Mouse (Mus musculus) neural tube, embryonic 15.5 days (tissue): ENCODE data around the gene Ptpn12. TPM values are rescaled to one million over a fixed set of nuclear protein-coding genes. Genes with fewer than 3 reads are reported as not detected.

Experiments
- ATAC-seq: fragments of 200-750 bp; cut with Nextera tagmentation; 2 replicates; pipeline ENCODE4 v1.8.0; 2017; ENCODE audit warnings: mild to moderate bottlenecking, moderate TSS enrichment, moderate library complexity; ENCODE audit not compliant: low FRiP score
- H3K27ac ChIP-seq: fragments of 300-500 bp; sonication (generic); replicated peaks from 2 replicates; pipeline ENCODE4 v1.5.1; 2015; ENCODE audit warnings: mild to moderate bottlenecking, inconsistent platforms
- H3K27me3 ChIP-seq: fragments of 300-500 bp; sonication (generic); replicated peaks from 2 replicates; pipeline ENCODE4 v1.6.1; 2015; ENCODE audit warnings: inconsistent platforms
- H3K36me3 ChIP-seq: fragments of 300-500 bp; sonication (generic); 2 replicates; pipeline ENCODE4 v1.6.1; 2015; ENCODE audit warnings: inconsistent platforms
- H3K4me1 ChIP-seq: fragments of 300-500 bp; sonication (generic); 2 replicates; pipeline ENCODE4 v1.6.1; 2015; ENCODE audit warnings: inconsistent platforms
- H3K4me2 ChIP-seq: fragments of 300-500 bp; sonication (generic); 2 replicates; pipeline ENCODE4 v1.6.1; 2015; ENCODE audit warnings: inconsistent platforms, mild to moderate bottlenecking, moderate library complexity
- H3K4me3 ChIP-seq: fragments of 300-500 bp; sonication (generic); replicated peaks from 2 replicates; pipeline ENCODE4 v1.5.1; 2015; ENCODE audit warnings: mild to moderate bottlenecking, inconsistent platforms
- H3K9ac ChIP-seq: fragments of 300-500 bp; sonication (generic); replicated peaks from 2 replicates; pipeline ENCODE4 v1.6.1; 2015; ENCODE audit warnings: mild to moderate bottlenecking, inconsistent platforms
- H3K9me3 ChIP-seq: fragments of 300-500 bp; sonication (generic); replicated peaks from 2 replicates; pipeline ENCODE4 v1.6.1; 2016; ENCODE audit warnings: inconsistent platforms
- WGBS: fragments of 180-500 bp; shearing (Covaris S2); methylation state at CpG from one replicate; pipeline ENCODE4 v1.1.7; 2015; ENCODE audit warnings: mixed read lengths; 5-methylcytosine and 5-hydroxymethylcytosine counted together
- polyA plus RNA-seq: library from polyadenylated mRNA; unstranded; fragments of >200 nt; fragmentation: Nextera tagmentation; extraction: Ambion mirVana; gene quantifications from 2 replicates; pipeline ENCODE4 v1.2.1, GENCODE M21; 2015

The Ptpn12 gene
- polyA plus RNA-seq, 1 experiment from 2014 or later, result 21.8 TPM

DNA sequence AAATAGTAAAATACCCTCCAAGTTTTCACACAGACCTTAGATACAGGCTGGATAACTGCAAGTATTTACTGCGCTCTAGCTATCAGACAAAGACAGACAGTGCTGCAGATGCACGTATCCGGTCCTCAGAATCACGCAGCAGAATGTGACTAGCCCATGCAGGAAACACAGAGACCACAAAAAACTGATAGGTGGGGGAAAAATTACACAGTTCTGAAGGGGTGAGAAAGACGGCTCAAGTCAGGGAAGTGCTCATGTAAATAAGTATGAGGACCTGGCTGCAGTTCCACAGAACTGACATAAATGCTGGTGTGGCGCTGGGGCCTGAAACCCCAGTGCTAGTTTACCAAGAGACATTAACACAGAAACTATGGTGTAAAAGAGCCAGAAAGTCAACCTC lies 53.0 kb downstream of the Ptpn12 start:
- ATAC-seq, result no peak
- Histone ChIP-seq H3K4me3 (no peak overlapping the region), H3K27ac (no peak overlapping the region), H3K9me3 (no peaks in the 10 kb centered on the region), H3K4me1 (no peaks in the 10 kb centered on the region), H3K36me3 (peaks cover 59% of the 10 kb centered on the region), H3K27me3 (no peaks in the 10 kb centered on the region), H3K9ac (no peak overlapping the region), H3K4me2 (no peak overlapping the region)
- WGBS, result 93% methylated on average over 6 of the region's 6 CpGs

- no peak overlapping the region for H3K9ac ChIP-seq
- H3K4me1 ChIP-seq, result no peaks in the 10 kb centered on the region
- H3K36me3 ChIP-seq, result peaks cover 64% of the 10 kb centered on the region
- no peak overlapping the region for H3K4me3 ChIP-seq
- H3K27ac ChIP-seq, result no peak overlapping the region
- WGBS, result 97% methylated on average over 10 of the region's 10 CpGs
- H3K9me3 ChIP-seq, result no peaks in the 10 kb centered on the region
- H3K4me2 ChIP-seq, result no peak overlapping the region
- no peaks in the 10 kb centered on the region for H3K27me3 ChIP-seq
- ATAC-seq, result no peak
Measured at GRCm38 (mm10) chr5:21001622-21002315, 53.9 kb downstream of the Ptpn12 start.

GRCm38 (mm10) chr5:20998427-20998826 lies 57.3 kb downstream of the Ptpn12 start:
- Histone ChIP-seq H3K4me2 (no peak overlapping the region), H3K36me3 (peaks cover 79% of the 10 kb centered on the region), H3K4me1 (no peaks in the 10 kb centered on the region), H3K27ac (no peak overlapping the region), H3K9ac (no peak overlapping the region), H3K9me3 (no peaks in the 10 kb centered on the region), H3K27me3 (no peaks in the 10 kb centered on the region), H3K4me3 (no peak overlapping the region)
- no peak for ATAC-seq
- WGBS, result 91% methylated on average over 6 of the region's 6 CpGs

- Histone ChIP-seq H3K9ac (no peak overlapping the region), H3K27ac (no peak overlapping the region), H3K4me1 (no peaks in the 10 kb centered on the region), H3K27me3 (no peaks in the 10 kb centered on the region), H3K9me3 (no peaks in the 10 kb centered on the region), H3K36me3 (peaks cover 71% of the 10 kb centered on the region), H3K4me3 (no peak overlapping the region), H3K4me2 (no peak overlapping the region)
- no peak for ATAC-seq
- WGBS, result 95% methylated on average over 6 of the region's 6 CpGs
Measured at GRCm38 (mm10) chr5:20997555-20997954, 58.2 kb downstream of the Ptpn12 start.

DNA sequence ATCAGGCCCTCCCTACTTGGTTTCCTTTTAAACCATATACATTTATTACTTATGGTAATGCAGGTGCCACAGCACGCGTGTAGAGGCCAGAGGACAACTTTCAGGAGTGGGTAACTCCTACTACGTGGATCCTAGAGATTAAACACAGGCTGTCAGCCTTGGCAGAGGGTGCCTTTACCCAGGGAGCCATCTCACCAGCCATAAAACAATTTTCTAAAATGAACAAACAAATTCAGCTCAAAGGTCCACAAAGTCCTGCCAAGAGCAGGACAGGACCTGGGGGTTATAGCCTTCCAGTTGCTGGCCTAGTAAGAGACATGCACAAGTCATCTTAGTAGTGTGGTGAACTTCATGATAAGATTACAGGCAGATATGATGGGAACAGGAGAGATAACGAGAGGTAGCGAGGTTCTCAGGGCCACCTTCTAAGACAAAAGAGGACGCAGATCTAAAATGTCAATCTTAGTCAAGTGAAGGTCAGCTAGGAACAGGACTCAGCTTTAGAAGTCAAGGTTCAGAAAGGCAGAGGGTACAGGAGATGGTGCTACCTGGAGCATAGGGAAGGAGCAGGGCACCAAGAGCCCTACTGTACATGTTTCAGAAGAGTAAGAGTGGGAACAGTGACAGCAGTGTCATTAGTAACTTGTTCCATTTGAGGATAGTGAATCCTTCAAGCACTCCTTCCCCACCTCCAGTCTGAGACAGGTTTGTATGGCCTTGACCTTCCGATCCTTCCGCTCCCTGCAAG lies 65.5 kb downstream of the Ptpn12 start:
- Histone ChIP-seq H3K36me3 (peaks cover 57% of the 10 kb centered on the region), H3K4me1 (no peaks in the 10 kb centered on the region), H3K4me2 (no peak overlapping the region), H3K4me3 (no peak overlapping the region), H3K27me3 (no peaks in the 10 kb centered on the region), H3K27ac (no peak overlapping the region), H3K9me3 (no peaks in the 10 kb centered on the region), H3K9ac (no peak overlapping the region)
- 96% methylated on average over 8 of the region's 8 CpGs for WGBS
- ATAC-seq, result no peak

GRCm38 (mm10) chr5:20986271-20986670 lies 69.4 kb downstream of the Ptpn12 start:
- no peak overlapping the region for H3K4me2 ChIP-seq
- H3K36me3 ChIP-seq, result peaks cover 45% of the 10 kb centered on the region
- 96% methylated on average over 8 of the region's 8 CpGs for WGBS
- no peak overlapping the region for H3K27ac ChIP-seq
- no peak overlapping the region for H3K9ac ChIP-seq
- no peaks in the 10 kb centered on the region for H3K27me3 ChIP-seq
- H3K4me1 ChIP-seq, result no peaks in the 10 kb centered on the region
- no peaks in the 10 kb centered on the region for H3K9me3 ChIP-seq
- H3K4me3 ChIP-seq, result no peak overlapping the region
- no peak for ATAC-seq

GRCm38 (mm10) chr5:20983505-20983904 lies 72.2 kb downstream of the Ptpn12 start:
- no peaks in the 10 kb centered on the region for H3K4me1 ChIP-seq
- H3K4me3 ChIP-seq, result no peak overlapping the region
- no peak overlapping the region for H3K4me2 ChIP-seq
- H3K27ac ChIP-seq, result no peak overlapping the region
- H3K9ac ChIP-seq, result no peak overlapping the region
- H3K36me3 ChIP-seq, result peaks cover 23% of the 10 kb centered on the region
- H3K9me3 ChIP-seq, result no peaks in the 10 kb centered on the region
- no peak for ATAC-seq
- no peaks in the 10 kb centered on the region for H3K27me3 ChIP-seq

DNA sequence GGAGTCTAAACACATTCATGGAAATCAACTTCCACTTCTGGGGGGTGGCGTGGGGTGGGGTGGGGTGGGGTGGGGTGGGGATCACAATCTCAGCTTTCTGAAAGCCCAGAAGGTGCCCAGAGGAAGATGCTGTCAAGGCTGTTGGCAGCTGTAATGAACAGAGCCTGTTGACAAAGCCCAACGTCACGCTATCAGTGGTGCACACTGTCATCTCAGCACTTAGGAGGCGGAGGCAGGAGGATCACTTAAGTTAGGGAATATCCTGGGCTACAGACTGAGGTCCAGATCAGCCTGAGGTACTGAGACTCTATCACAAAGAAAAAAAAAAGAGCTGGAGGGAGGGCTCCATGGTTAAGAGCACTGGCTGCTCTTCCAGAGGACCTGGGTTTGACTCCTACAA lies 81.0 kb downstream of the Ptpn12 start:
- Histone ChIP-seq H3K36me3 (no peaks in the 10 kb centered on the region), H3K4me3 (no peak overlapping the region), H3K4me1 (no peaks in the 10 kb centered on the region), H3K27me3 (no peaks in the 10 kb centered on the region), H3K9me3 (no peaks in the 10 kb centered on the region), H3K4me2 (no peak overlapping the region), H3K27ac (no peak overlapping the region), H3K9ac (no peak overlapping the region)
- no peak for ATAC-seq
- WGBS, result 82% methylated on average over 4 of the region's 4 CpGs

- Histone ChIP-seq H3K4me1 (no peaks in the 10 kb centered on the region), H3K9ac (no peak overlapping the region), H3K9me3 (no peaks in the 10 kb centered on the region), H3K4me3 (no peak overlapping the region), H3K27me3 (no peaks in the 10 kb centered on the region), H3K36me3 (no peaks in the 10 kb centered on the region), H3K4me2 (no peak overlapping the region), H3K27ac (no peak overlapping the region)
- ATAC-seq, result no peak
- WGBS, result 16% methylated on average over 7 of the region's 7 CpGs
Measured at GRCm38 (mm10) chr5:20973999-20974398, 81.7 kb downstream of the Ptpn12 start.

DNA sequence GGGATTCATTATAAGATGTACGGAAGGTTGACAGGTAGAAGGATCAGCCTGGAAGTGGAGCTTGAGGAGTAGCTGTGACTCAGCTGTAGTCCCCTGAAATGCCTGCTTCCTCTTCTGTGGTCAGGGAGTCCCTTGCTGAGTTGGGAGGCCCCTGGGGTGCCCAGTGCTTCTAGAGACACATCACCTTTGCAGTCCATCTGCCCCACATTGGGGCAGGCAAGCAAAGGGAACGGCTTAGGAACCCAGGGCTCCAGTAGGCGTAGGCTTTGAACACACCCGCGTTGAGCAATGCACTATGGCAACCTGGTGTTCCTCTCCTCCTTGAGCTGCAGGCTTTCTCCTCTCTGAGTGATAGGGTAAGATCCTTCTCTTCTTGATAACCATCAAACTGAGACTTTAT lies 82.6 kb downstream of the Ptpn12 start:
- Histone ChIP-seq H3K4me2 (no peak overlapping the region), H3K36me3 (no peaks in the 10 kb centered on the region), H3K27ac (no peak overlapping the region), H3K9ac (no peak overlapping the region), H3K27me3 (no peaks in the 10 kb centered on the region), H3K4me3 (no peak overlapping the region), H3K4me1 (no peaks in the 10 kb centered on the region), H3K9me3 (no peaks in the 10 kb centered on the region)
- WGBS, result 62% methylated on average over 5 of the region's 5 CpGs
- ATAC-seq, result no peak

- ATAC-seq, result no peak
- 69% methylated on average over 9 of the region's 9 CpGs for WGBS
- Histone ChIP-seq H3K4me1 (0 out of 2 replicates have a peak, but pooled peaks cover 3% of the 10 kb centered on the region), H3K4me2 (no peak overlapping the region), H3K9ac (no peak overlapping the region), H3K27ac (no peak overlapping the region), H3K36me3 (no peaks in the 10 kb centered on the region), H3K9me3 (no peaks in the 10 kb centered on the region), H3K27me3 (no peaks in the 10 kb centered on the region), H3K4me3 (no peak overlapping the region)
Measured at GRCm38 (mm10) chr5:20968963-20969362, 86.7 kb downstream of the Ptpn12 start.

GRCm38 (mm10) chr5:20968493-20968892 lies 87.2 kb downstream of the Ptpn12 start:
- Histone ChIP-seq H3K27me3 (no peaks in the 10 kb centered on the region), H3K27ac (no peak overlapping the region), H3K4me2 (no peak overlapping the region), H3K9me3 (no peaks in the 10 kb centered on the region), H3K9ac (no peak overlapping the region), H3K36me3 (no peaks in the 10 kb centered on the region), H3K4me1 (0 out of 2 replicates have a peak, but pooled peaks cover 4% of the 10 kb centered on the region), H3K4me3 (no peak overlapping the region)
- 71% methylated on average over 9 of the region's 9 CpGs for WGBS
- no peak for ATAC-seq
